Mouse (Mus musculus): Measurements from ENCODE around the gene Ifnl3. TPM values are rescaled to one million over a fixed set of nuclear protein-coding genes. Genes with fewer than 3 reads are reported as not detected.

The Ifnl3 gene
- polyA plus RNA-seq, 1 experiment: not detected

DNA sequence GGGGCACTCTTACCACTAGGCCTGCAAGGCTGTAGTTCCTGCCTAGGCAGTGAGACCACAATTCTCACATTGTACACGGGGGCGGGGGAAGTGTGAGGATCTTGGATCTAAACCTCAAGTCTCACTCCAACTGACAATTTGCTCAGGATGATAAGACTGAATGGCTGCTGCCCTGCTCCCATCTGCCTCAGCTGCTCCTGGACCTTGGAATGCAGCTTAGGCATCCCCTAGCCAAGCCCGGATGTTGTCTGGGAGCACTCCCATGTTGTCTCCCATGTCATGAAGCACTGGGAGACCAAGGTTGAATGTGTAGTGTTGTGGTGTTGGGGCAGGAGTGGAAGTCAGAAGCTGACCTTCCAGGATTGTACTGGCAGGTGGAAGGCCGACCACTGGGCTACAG lies 44.9 kb downstream of the Ifnl3 start:
- no peak overlapping the region for H3K4me3 ChIP-seq (replicated peaks; ENCODE audit: control insufficient read depth, low read depth, low read length)
- peaks cover 1% of the 10 kb centered on the region; the same call in 1 of the 2 replicates for H3K4me1 ChIP-seq (ENCODE audit: control insufficient read depth, insufficient read depth, low read length)
- TF ChIP-seq POLR2A (IDR thresholded peaks at IDR 0.05; ENCODE audit: borderline replicate concordance, control insufficient read depth, low read depth, low read length) (no peak), CTCF (IDR thresholded peaks at IDR 0.05; ENCODE audit: control insufficient read depth, insufficient read depth, low read length) (no peak)
- WGBS: 56% methylated on average over 4 of the region's 4 CpGs
- H3K27ac ChIP-seq (ENCODE audit: control insufficient read depth, insufficient read depth, low read depth, low read length, poor library complexity): no peak overlapping the region

DNA sequence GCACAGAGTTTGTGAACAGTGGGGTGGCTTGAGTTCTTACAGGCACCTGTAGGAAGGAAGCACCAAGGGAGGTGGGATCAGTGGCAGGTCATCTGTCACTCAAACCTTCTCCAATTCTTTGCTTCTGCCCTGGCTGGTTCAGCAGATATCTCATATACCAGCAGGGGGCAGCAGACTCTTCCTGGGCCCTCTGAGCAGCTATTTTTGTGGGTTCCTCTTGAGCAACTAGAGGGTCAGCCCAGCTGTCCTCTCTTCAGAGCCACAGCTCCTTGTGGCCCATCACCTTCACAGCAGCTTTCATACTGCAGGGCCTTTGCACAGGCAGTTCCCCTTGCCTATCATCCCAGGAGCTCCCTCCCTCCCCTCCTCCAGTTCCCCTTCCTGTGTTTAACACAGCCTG lies 45.6 kb downstream of the Ifnl3 start:
- Histone ChIP-seq H3K27ac (ENCODE audit: control insufficient read depth, insufficient read depth, low read depth, low read length, poor library complexity) (no peak overlapping the region; the same call in 1 of the 2 replicates), H3K4me1 (ENCODE audit: control insufficient read depth, insufficient read depth, low read length) (peaks cover 1% of the 10 kb centered on the region; the same call in 1 of the 2 replicates), H3K4me3 (replicated peaks; ENCODE audit: control insufficient read depth, low read depth, low read length) (no peak overlapping the region)
- TF ChIP-seq POLR2A (IDR thresholded peaks at IDR 0.05; ENCODE audit: borderline replicate concordance, control insufficient read depth, low read depth, low read length): no peak
- peak; percentile 69 for TF ChIP-seq CTCF (IDR thresholded peaks at IDR 0.05; ENCODE audit: control insufficient read depth, insufficient read depth, low read length)

DNA sequence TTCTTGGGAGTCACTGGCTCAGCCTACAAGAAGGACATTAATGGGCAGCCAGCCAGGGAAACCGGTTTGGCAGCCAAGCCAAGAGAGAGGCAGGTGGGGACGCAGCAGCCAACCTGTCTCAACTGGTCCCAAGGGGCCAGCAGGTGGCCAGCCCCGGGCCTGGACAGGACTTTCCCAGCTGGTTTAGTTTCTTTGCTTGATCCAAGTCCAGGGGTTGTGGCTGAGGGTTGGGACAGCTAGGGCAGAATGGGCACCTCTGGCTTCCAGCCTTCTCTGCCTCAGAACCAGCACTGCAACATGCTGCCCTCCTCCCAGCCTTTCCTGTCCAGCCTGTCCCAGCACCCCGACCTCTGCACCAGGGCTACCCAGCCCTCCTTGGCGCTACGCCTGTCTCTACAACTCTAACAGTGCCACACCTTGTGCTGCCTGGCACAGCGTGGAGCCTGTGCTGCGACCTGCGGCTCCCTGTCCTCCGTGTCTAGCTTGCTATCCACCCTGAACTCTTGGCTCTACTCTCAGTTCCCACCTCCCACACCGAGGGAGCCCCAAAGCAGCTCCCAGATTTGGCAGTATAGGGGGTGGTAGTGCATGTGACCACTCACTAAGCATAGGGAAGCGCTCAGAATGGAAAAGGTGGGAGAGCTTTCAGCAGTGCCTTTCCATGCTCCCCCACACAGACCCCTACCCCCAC lies 47.8 kb downstream of the Ifnl3 start:
- Histone ChIP-seq H3K4me1 (ENCODE audit: control insufficient read depth, insufficient read depth, low read length) (peaks cover 1% of the 10 kb centered on the region; the same call in 1 of the 2 replicates), H3K27ac (ENCODE audit: control insufficient read depth, insufficient read depth, low read depth, low read length, poor library complexity) (no peak overlapping the region), H3K4me3 (replicated peaks; ENCODE audit: control insufficient read depth, low read depth, low read length) (no peak overlapping the region)
- TF ChIP-seq POLR2A (IDR thresholded peaks at IDR 0.05; ENCODE audit: borderline replicate concordance, control insufficient read depth, low read depth, low read length): no peak
- no peak for TF ChIP-seq CTCF (IDR thresholded peaks at IDR 0.05; ENCODE audit: control insufficient read depth, insufficient read depth, low read length)
- 71% methylated on average over 12 of the region's 12 CpGs for WGBS

DNA sequence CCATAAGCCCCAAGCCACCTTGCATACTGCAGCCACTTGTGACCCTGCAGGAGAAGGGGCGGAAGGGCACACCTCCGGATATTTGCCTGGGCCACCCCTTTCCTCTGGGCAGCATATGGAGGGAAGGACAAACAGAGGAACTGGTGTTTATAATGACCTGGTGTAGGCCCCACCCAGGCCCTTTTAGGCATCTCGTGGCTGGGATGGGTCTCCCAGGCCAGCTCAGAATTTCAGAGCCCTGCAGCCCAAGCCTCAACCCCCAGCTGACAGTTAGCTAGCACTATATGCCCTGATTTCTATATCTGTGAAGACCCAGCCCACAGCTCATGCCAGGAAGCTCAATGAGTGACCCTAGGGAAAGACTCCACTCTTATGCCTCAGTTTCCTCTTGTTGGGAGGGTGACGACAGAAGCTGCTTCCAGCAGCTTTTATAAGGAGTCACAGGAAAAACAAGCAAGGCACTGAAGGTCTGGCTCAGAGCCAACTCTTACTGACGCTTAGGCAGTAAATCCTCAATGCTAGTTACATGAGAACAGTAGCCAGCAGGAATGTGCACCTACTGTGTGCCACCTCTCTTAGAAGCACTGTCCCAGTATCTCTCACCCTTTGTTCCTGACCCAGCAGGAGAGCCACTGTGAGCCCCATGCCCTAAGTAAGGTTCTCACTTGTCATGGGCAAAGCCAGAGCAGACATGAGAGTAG lies 48.5 kb downstream of the Ifnl3 start:
- no peak for TF ChIP-seq POLR2A (IDR thresholded peaks at IDR 0.05; ENCODE audit: borderline replicate concordance, control insufficient read depth, low read depth, low read length)
- no peak for TF ChIP-seq CTCF (IDR thresholded peaks at IDR 0.05; ENCODE audit: control insufficient read depth, insufficient read depth, low read length)
- Histone ChIP-seq H3K27ac (ENCODE audit: control insufficient read depth, insufficient read depth, low read depth, low read length, poor library complexity) (no peak overlapping the region), H3K4me1 (ENCODE audit: control insufficient read depth, insufficient read depth, low read length) (peaks cover 1% of the 10 kb centered on the region; the same call in 1 of the 2 replicates), H3K4me3 (replicated peaks; ENCODE audit: control insufficient read depth, low read depth, low read length) (no peak overlapping the region)
- 52% methylated on average over 5 of the region's 5 CpGs for WGBS

DNA sequence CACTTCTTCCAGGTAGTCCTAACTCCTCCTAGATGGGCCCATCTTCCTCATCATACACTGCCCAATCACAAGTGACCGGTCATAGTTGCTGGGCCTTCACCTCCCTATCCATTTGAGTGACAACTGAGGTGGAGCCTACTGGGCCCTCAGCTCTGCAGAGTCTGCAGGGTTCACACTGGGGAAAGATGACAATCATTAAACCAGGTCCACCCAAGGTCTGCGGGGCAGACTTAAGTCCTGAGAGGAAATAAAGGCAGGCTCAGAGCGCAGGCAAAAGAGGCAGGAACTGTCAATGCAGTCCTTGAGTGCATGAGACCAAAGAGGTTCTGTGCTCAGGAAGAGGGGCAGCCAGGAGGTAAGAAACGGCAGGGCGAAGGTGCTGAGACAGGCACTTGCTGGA lies 50.1 kb downstream of the Ifnl3 start:
- WGBS: 90% methylated on average over 5 of the region's 5 CpGs
- TF ChIP-seq CTCF (IDR thresholded peaks at IDR 0.05; ENCODE audit: control insufficient read depth, insufficient read depth, low read length) (no peak), POLR2A (IDR thresholded peaks at IDR 0.05; ENCODE audit: borderline replicate concordance, control insufficient read depth, low read depth, low read length) (no peak)
- H3K27ac ChIP-seq (ENCODE audit: control insufficient read depth, insufficient read depth, low read depth, low read length, poor library complexity): no peak overlapping the region
- H3K4me1 ChIP-seq (ENCODE audit: control insufficient read depth, insufficient read depth, low read length): peaks cover 1% of the 10 kb centered on the region; the same call in 1 of the 2 replicates
- H3K4me3 ChIP-seq (replicated peaks; ENCODE audit: control insufficient read depth, low read depth, low read length): no peak overlapping the region

DNA sequence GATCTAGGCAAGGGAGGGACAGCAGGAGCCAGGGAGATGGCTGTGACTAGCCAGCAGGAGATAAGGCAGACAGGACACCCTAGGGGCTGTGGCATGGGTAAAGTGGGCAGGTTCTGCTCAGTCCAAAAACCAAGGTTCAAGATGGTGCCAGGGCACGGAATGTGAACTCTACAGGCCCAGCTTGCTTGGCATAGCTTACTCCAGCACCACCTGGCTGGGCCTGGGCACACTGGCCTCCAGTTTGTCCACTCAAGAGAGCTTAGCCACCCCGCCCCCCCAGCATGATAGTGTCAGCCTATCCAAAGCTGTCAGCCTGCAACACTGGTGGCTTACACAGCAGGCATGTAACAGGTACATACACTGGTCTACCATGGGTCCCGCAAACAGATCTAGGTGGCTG lies 50.6 kb downstream of the Ifnl3 start:
- TF ChIP-seq CTCF (IDR thresholded peaks at IDR 0.05; ENCODE audit: control insufficient read depth, insufficient read depth, low read length) (no peak), POLR2A (IDR thresholded peaks at IDR 0.05; ENCODE audit: borderline replicate concordance, control insufficient read depth, low read depth, low read length) (no peak)
- WGBS: 82% methylated on average over 3 of the region's 3 CpGs
- H3K4me3 ChIP-seq (replicated peaks; ENCODE audit: control insufficient read depth, low read depth, low read length): no peak overlapping the region
- H3K4me1 ChIP-seq (ENCODE audit: control insufficient read depth, insufficient read depth, low read length): peaks cover 1% of the 10 kb centered on the region; the same call in 1 of the 2 replicates
- H3K27ac ChIP-seq (ENCODE audit: control insufficient read depth, insufficient read depth, low read depth, low read length, poor library complexity): no peak overlapping the region

Other genes starting within 250 kb of the Ifnl3 start
- gene Eid2b, start 245.1 kb upstream of the Ifnl3 start, polyA plus RNA-seq (2011; ENCODE audit: insufficient read depth, insufficient read length, low replicate concordance, missing spikeins): 1.5 and 2.3 TPM in 2 replicates
- not detected in 2 replicates for gene Selenov, start 231.7 kb upstream of the Ifnl3 start, polyA plus RNA-seq (2011; ENCODE audit: insufficient read depth, insufficient read length, low replicate concordance, missing spikeins)
- gene Dll3, start 220.6 kb upstream of the Ifnl3 start, polyA plus RNA-seq (2011; ENCODE audit: insufficient read depth, insufficient read length, low replicate concordance, missing spikeins): not detected in 2 replicates
- 44.6 and 44.8 TPM in 2 replicates for gene Timm50, start 210.8 kb upstream of the Ifnl3 start, polyA plus RNA-seq (2011; ENCODE audit: insufficient read depth, insufficient read length, low replicate concordance, missing spikeins)
- gene Supt5, start 184.1 kb upstream of the Ifnl3 start, polyA plus RNA-seq (2011; ENCODE audit: insufficient read depth, insufficient read length, low replicate concordance, missing spikeins): 50.8 and 77.1 TPM in 2 replicates
- 838 and 1,358 TPM in 2 replicates for gene Rps16, start 172.2 kb upstream of the Ifnl3 start, polyA plus RNA-seq (2011; ENCODE audit: insufficient read depth, insufficient read length, low replicate concordance, missing spikeins)
- gene Plekhg2, start 150.2 kb upstream of the Ifnl3 start, polyA plus RNA-seq (2011; ENCODE audit: insufficient read depth, insufficient read length, low replicate concordance, missing spikeins): 15.6 and 26.3 TPM in 2 replicates
- gene Zfp36, start 142.6 kb upstream of the Ifnl3 start, polyA plus RNA-seq (2011; ENCODE audit: insufficient read depth, insufficient read length, low replicate concordance, missing spikeins): 25.5 and 53.7 TPM in 2 replicates
- 12.0 and 24.2 TPM in 2 replicates for gene Med29, start 130.1 kb upstream of the Ifnl3 start, polyA plus RNA-seq (2011; ENCODE audit: insufficient read depth, insufficient read length, low replicate concordance, missing spikeins)
- gene Paf1, start 129.9 kb upstream of the Ifnl3 start, polyA plus RNA-seq (2011; ENCODE audit: insufficient read depth, insufficient read length, low replicate concordance, missing spikeins): 136 and 209 TPM in 2 replicates
- gene Gmfg, start 85.4 kb upstream of the Ifnl3 start, polyA plus RNA-seq (2011; ENCODE audit: insufficient read depth, insufficient read length, low replicate concordance, missing spikeins): 158 and 354 TPM in 2 replicates
- 2.6 TPM in 1 of 2 replicates, not detected in the other for gene Lrfn1, start 70.9 kb upstream of the Ifnl3 start, polyA plus RNA-seq (2011; ENCODE audit: insufficient read depth, insufficient read length, low replicate concordance, missing spikeins)
- gene Ifnl2, start 12.4 kb upstream of the Ifnl3 start, polyA plus RNA-seq (2011; ENCODE audit: insufficient read depth, insufficient read length, low replicate concordance, missing spikeins): not detected in 2 replicates
- not detected in 2 replicates for gene Sycn, start 18.0 kb downstream of the Ifnl3 start, polyA plus RNA-seq (2011; ENCODE audit: insufficient read depth, insufficient read length, low replicate concordance, missing spikeins)
- not detected in 2 replicates for gene Nccrp1, start 24.4 kb downstream of the Ifnl3 start, polyA plus RNA-seq (2011; ENCODE audit: insufficient read depth, insufficient read length, low replicate concordance, missing spikeins)
- gene Samd4b, start 75.3 kb downstream of the Ifnl3 start, polyA plus RNA-seq (2011; ENCODE audit: insufficient read depth, insufficient read length, low replicate concordance, missing spikeins): 5.4 and 25.2 TPM in 2 replicates
- gene Pak4, start 75.3 kb downstream of the Ifnl3 start, polyA plus RNA-seq (2011; ENCODE audit: insufficient read depth, insufficient read length, low replicate concordance, missing spikeins): 6.1 and 13.6 TPM in 2 replicates
- not detected in 2 replicates for gene Acp7, start 108.5 kb downstream of the Ifnl3 start, polyA plus RNA-seq (2011; ENCODE audit: insufficient read depth, insufficient read length, low replicate concordance, missing spikeins)
- gene Fbxo27, start 170.0 kb downstream of the Ifnl3 start, polyA plus RNA-seq (2011; ENCODE audit: insufficient read depth, insufficient read length, low replicate concordance, missing spikeins): 1.5 TPM in 1 of 2 replicates, not detected in the other
- 1.4 and 3.3 TPM in 2 replicates for gene Fbxo17, start 194.0 kb downstream of the Ifnl3 start, polyA plus RNA-seq (2011; ENCODE audit: insufficient read depth, insufficient read length, low replicate concordance, missing spikeins)
- gene Mrps12, start 219.0 kb downstream of the Ifnl3 start, polyA plus RNA-seq (2011; ENCODE audit: insufficient read depth, insufficient read length, low replicate concordance, missing spikeins): 46.5 and 85.1 TPM in 2 replicates
- gene Sars2, start 219.2 kb downstream of the Ifnl3 start, polyA plus RNA-seq (2011; ENCODE audit: insufficient read depth, insufficient read length, low replicate concordance, missing spikeins): 7.3 and 11.9 TPM in 2 replicates
- gene Ccer2, start 233.3 kb downstream of the Ifnl3 start, polyA plus RNA-seq (2011; ENCODE audit: insufficient read depth, insufficient read length, low replicate concordance, missing spikeins): not detected in 2 replicates
- 18.7 and 28.3 TPM in 2 replicates for gene Sirt2, start 243.9 kb downstream of the Ifnl3 start, polyA plus RNA-seq (2011; ENCODE audit: insufficient read depth, insufficient read length, low replicate concordance, missing spikeins)
- gene Nfkbib, start 244.7 kb downstream of the Ifnl3 start, polyA plus RNA-seq (2011; ENCODE audit: insufficient read depth, insufficient read length, low replicate concordance, missing spikeins): 7.9 and 12.1 TPM in 2 replicates